Mouse (Mus musculus): Measurements from ENCODE around the gene Rpl7a.

DNA sequence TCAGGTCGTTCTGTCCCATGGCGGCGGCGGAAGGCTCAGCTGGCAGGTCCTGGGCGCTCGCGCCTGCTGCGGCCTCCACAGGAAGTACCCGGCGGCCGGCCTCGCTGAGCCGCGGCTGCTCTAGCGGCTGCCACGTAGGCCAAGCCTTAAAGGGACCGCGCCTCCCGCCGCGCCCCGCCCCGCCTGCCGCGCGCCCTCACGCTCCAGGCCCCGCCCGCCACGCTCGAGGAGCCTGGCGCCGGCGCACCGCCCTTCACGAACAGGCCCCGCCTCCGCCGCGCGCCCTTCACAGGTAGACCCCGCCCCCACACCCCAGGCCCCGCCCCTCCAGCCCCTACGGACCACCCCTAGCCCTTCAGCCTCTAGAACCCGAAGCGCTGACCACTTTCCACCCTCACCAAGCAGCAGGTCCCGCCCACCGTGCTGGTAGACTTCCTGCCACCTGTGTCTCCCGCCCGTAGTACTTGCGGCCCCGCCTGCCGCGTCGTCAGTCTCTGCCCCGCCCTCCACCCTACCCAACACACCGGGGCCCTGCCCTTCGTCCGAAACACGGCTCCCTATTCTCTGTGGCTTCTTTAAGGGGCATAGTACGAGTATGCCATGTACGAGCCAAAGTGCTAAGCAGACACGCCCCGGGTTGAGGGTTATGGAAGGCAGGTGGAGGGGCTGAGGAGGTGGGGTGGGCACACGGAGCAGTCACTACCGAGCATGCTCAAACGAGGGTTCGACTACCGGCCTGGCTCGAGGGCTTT lies 22.9 kb downstream of the Rpl7a start, which contains the start of the genes Surf4 and Stkld1:
- TF ChIP-seq E2F4 (IDR thresholded peaks at IDR 0.05; ENCODE audit: insufficient read depth) (no peak), TCF3 (IDR thresholded peaks at IDR 0.05; ENCODE audit: insufficient read length, low read depth) (no peak), USF1 (IDR thresholded peaks at IDR 0.05; ENCODE audit: low read depth) (no peak), CEBPB (IDR thresholded peaks at IDR 0.05; ENCODE audit: insufficient read depth, poor library complexity, severe bottlenecking) (no peak), MAX (IDR thresholded peaks at IDR 0.05; ENCODE audit: low read depth) (no peak), POLR2A (IDR thresholded peaks at IDR 0.05; ENCODE audit: insufficient read length, low read depth) (peak; percentile 96), REST (IDR thresholded peaks at IDR 0.05; ENCODE audit: insufficient read depth, insufficient read length) (no peak), POLR2AphosphoS2 (IDR thresholded peaks at IDR 0.05; ENCODE audit: insufficient read length, low read depth) (peak; percentile 90), MYOD1 (IDR thresholded peaks at IDR 0.05; ENCODE audit: control insufficient read depth in 1 of 3, insufficient read length in 2 of 3, low read depth in 2 of 3) (peak in 2 of 3 experiments; percentile 6 to 62), TCF12 (IDR thresholded peaks at IDR 0.05; ENCODE audit: insufficient read depth, poor library complexity, severe bottlenecking) (no peak), SRF (IDR thresholded peaks at IDR 0.05; ENCODE audit: control insufficient read depth, insufficient read length, low read depth) (peak; percentile 65)

Measured in myocyte (in vitro differentiated cells).